Mouse (Mus musculus) spleen, postnatal 0 days (tissue): ENCODE measurements around the gene Cul5. TPM values are rescaled to one million over a fixed set of nuclear protein-coding genes. Genes with fewer than 3 reads are reported as not detected.

Source experiments
- polyA plus RNA-seq: library from polyadenylated mRNA; unstranded; fragments of >200 nt; fragmentation: Nextera tagmentation; extraction: Ambion mirVana; gene quantifications from 2 replicates; pipeline ENCODE4 v1.2.1, GENCODE M21; 2015

Cul5 gene
- 16.7 and 16.9 TPM in 2 replicates for polyA plus RNA-seq

DNA sequence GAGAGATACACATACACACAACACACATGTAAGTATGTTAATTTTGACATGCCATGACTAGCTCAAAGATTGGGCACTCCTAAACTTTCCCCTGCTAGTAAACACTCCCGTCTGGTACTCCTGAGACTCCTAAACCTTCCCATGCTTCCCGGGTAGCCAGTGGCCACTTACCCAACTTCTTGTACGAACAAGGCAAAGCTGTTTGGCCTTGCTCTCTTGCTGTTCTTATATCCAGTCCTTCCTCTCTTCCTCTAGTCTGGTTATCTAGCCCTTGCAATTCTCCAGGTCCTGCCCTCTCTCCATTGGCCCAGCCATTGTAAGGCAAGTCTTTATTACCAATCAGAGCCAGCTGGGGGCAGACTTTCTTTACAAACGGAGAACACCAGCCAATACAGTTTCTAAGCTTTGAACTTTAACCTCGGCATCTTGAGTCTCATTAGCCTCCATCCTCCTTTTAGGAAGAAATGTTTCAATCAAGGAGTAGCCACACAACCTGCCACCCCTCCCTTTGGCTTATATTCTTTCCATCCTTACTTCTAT, at the start of gene Cul5:
Gene Cul5 (minus strand): TSS at position 335 of the 540 bp plus-strand sequence.

DNA sequence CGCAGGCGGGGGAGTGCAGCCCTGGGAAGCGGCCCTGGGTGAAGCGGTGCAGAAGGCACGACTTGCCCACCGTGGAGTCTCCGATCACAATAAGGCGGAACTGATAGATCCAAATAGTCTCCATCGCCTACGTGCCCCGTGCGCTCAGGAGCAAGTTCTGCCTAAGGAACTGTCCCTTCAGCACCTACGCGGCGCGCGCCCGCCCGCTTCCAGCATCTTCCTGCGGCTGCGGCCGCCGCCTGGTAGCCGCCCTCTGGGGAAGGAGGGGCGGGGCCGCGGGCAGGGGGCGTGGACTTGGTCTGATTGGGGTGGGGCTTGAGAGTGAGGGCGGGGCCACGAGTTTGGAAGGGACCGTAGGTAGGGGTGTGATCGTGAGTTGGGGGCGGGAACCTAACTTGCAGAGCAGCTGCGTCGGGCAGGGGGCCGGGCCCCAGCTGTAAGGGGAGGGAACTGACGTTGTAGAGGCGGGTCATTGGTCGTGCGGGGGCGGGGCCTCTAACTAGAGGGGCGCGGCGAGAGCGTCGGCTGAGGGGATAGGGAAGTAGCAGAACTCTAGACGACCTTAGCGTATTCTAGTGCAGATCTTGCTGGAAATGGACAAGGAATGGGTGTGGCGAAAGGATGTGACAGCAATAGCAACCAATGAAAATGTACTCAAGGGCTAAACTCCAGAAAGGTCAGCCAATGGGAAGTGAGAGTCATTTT, 36.3 kb upstream of the Cul5 start, which contains the start of gene Rab39:
Gene Rab39 (minus strand): TSS at position 241 of the 705 bp plus-strand sequence.

DNA sequence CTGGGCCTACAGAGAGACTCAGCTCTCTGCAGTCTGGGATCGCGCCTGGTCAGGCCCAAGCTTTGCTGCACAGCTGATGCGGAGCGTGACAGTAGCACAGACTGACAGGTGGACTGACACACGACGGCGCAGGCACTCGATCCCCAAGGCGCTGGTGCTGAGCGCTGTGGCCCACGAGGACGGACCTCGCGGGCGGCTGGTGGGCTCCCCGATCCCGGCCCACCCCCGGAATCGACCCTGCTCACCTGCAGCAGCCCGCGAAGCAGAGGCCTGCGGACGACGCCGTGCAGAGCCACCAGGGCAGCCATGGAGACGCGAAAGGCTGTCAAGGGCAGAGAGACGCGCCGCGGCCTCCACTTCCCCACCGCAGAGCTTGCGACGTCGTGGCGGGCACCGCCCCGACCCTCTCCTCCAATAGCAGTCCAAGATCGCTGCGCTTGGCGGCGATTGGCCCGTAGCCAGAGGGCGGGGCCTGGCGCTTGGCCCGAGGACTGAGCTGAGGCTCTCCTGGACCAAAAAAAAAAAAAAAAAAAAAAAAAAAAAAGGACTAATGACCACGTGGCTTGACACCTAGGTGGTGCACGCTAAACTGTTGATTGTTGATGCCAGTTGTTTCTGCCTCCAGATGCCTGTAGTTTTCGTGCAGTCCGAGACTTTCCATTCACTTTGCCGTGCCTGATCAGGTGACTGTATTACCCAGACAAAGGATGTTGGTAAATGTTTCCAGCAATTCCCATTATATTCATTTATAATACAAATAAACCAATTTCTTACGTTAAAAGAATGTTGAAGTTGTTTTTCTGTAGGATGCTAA, 59.6 kb downstream of the Cul5 start, which contains the start of gene Acat1:
Gene Acat1 (minus strand): TSS at position 415 of the 814 bp plus-strand sequence.

Other genes starting within 250 kb of the Cul5 start
- 7.4 and 8.1 TPM in 2 replicates for gene Atm, start 133.3 kb downstream of the Cul5 start, polyA plus RNA-seq
- 8.1 and 9.0 TPM in 2 replicates for gene Npat, start 133.0 kb downstream of the Cul5 start, polyA plus RNA-seq
- 50.8 and 56.1 TPM in 2 replicates for gene Acat1, start 59.6 kb downstream of the Cul5 start, polyA plus RNA-seq
- gene Rab39, start 36.2 kb upstream of the Cul5 start, polyA plus RNA-seq: 1.0 and 1.1 TPM in 2 replicates
- gene Slc35f2, start 101.5 kb upstream of the Cul5 start, polyA plus RNA-seq: 1.2 and 1.4 TPM in 2 replicates
- 0.32 TPM in 2 replicates for gene Sln, start 180.2 kb upstream of the Cul5 start, polyA plus RNA-seq